Mouse (Mus musculus): ENCODE results near the gene Prrt3.

DNA sequence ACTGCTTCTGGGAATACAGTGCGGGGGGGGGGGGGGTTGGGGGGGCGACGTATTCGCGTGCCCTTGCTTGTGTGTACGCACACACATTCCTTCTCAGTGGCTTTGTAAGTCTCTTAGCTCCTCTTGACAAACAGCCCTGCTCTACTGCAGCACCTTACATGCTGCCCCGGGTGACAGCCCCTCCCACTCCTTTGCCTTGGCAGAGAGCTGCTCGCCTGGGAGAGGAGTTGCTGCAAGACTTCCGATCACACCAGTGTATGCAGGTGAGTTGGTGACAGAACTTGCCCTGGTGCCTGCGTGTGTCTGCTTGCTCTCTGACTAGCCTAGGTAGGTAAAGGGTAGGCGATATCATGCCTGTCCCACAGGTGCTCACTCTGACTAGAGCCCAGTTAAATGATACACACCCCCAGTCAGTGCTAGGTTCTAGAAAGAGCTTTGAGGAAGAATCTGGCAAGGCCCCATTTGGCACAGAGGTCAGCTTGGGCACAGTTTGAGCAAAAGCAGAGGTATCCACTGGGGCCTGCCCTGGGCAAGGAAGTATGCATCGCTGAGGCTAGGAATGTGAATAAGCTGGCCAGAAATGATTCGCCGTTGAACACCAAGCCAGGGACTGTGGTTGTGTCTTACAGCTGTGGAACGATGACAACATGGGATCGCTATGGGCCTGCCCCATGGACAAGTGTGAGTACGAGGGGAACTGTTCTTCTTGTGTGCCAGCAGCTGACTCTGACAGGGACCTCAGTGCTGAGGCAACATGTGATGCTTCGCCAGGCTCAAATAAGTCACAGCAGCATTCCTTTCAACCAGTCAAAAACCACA, 21.0 kb downstream of the Prrt3 start:
- TF ChIP-seq POLR2A (IDR thresholded peaks at IDR 0.05; ENCODE audit: insufficient read length, low read depth) (no peak), USF1 (IDR thresholded peaks at IDR 0.05; ENCODE audit: low read depth) (peak; percentile 78), E2F4 (IDR thresholded peaks at IDR 0.05; ENCODE audit: insufficient read depth) (no peak), POLR2AphosphoS2 (IDR thresholded peaks at IDR 0.05; ENCODE audit: insufficient read length, low read depth) (no peak), TCF12 (IDR thresholded peaks at IDR 0.05; ENCODE audit: insufficient read depth, poor library complexity, severe bottlenecking) (peak; percentile 54)
